Mouse (Mus musculus) neural tube, embryonic 12.5 days (tissue): ENCODE measurements at regions not wholly inside any gene's neighbourhood (a gene's known extent, or its start where the extent isn't known, plus 50 kb on each side); places are given as distances from the start of the nearest gene placed in this dataset.

Experiments used
- ATAC-seq: fragments of 200-750 bp; cut with Nextera tagmentation; 2 replicates; pipeline ENCODE4 v1.8.0; 2017; ENCODE audit warnings: low read depth, mild to moderate bottlenecking, moderate TSS enrichment, moderate library complexity; ENCODE audit not compliant: low FRiP score
- H3K27ac ChIP-seq: fragments of 300-500 bp; sonication (generic); 2 replicates; pipeline ENCODE4 v1.5.1; 2016
- H3K27me3 ChIP-seq: fragments of 300-500 bp; sonication (generic); replicated peaks from 2 replicates; pipeline ENCODE4 v1.6.1; 2016; ENCODE audit warnings: mild to moderate bottlenecking
- H3K36me3 ChIP-seq: fragments of 300-500 bp; sonication (generic); 2 replicates; pipeline ENCODE4 v1.6.1; 2016; ENCODE audit warnings: mild to moderate bottlenecking
- H3K4me1 ChIP-seq: fragments of 300-500 bp; sonication (generic); 2 replicates; pipeline ENCODE4 v1.6.1; 2016
- H3K4me2 ChIP-seq: fragments of 300-500 bp; sonication (generic); replicated peaks from 2 replicates; pipeline ENCODE4 v1.6.1; 2016; ENCODE audit warnings: mild to moderate bottlenecking
- H3K4me3 ChIP-seq: fragments of 300-500 bp; sonication (generic); 2 replicates; pipeline ENCODE4 v1.5.1; 2016
- H3K9ac ChIP-seq: fragments of 300-500 bp; sonication (generic); 2 replicates; pipeline ENCODE4 v1.6.1; 2016; ENCODE audit warnings: mild to moderate bottlenecking
- H3K9me3 ChIP-seq: fragments of 300-500 bp; sonication (generic); 2 replicates; pipeline ENCODE4 v1.6.1; 2016; ENCODE audit warnings: mild to moderate bottlenecking
- WGBS: fragments of 180-500 bp; shearing (Covaris S2); methylation state at CpG from one replicate; pipeline ENCODE4 v1.1.7; 2016; 5-methylcytosine and 5-hydroxymethylcytosine counted together

GRCm38 (mm10) chr2:166207145-166207508, 51.7 kb upstream of the Sulf2 start:
- no peak for ATAC-seq
- Histone ChIP-seq H3K4me3 (no peak overlapping the region), H3K27me3 (peaks cover 7% of the 10 kb centered on the region), H3K36me3 (no peaks in the 10 kb centered on the region), H3K4me2 (no peak overlapping the region), H3K4me1 (peaks cover 7% of the 10 kb centered on the region), H3K9ac (no peak overlapping the region), H3K27ac (no peak overlapping the region), H3K9me3 (no peaks in the 10 kb centered on the region)
- WGBS, result 83% methylated on average over 3 of the region's 3 CpGs

GRCm38 (mm10) chr2:166206396-166207144, 51.1 kb upstream of the Sulf2 start:
- H3K4me3 ChIP-seq, result no peak overlapping the region
- no peak overlapping the region for H3K4me2 ChIP-seq
- WGBS, result 51% methylated on average over 5 of the region's 5 CpGs
- ATAC-seq, result no peak
- peaks cover under 1% of the 10 kb centered on the region for H3K27me3 ChIP-seq
- no peaks in the 10 kb centered on the region for H3K36me3 ChIP-seq
- no peak overlapping the region for H3K27ac ChIP-seq
- H3K9ac ChIP-seq, result no peak overlapping the region
- H3K4me1 ChIP-seq, result peaks cover 7% of the 10 kb centered on the region
- H3K9me3 ChIP-seq, result no peaks in the 10 kb centered on the region
